In genomic region chr16:13673114-13673513, GRCm38 (mm10) we compare ENCODE assay signal across 8 mouse cellular contexts. TPM values are rescaled to one million over a fixed set of nuclear protein-coding genes. Genes with fewer than 3 reads are reported as not detected.
DNase-seq lines count a peak whose midpoint lies in the region; ATAC-seq and TF ChIP-seq lines count a peak whose summit lies in the region.

No protein-coding gene starts in this region.

- no peak overlapping the region for H3K9ac ChIP-seq in heart, embryonic 12.5 days
- H3K9ac ChIP-seq in liver, embryonic 16.5 days (ENCODE audit: low read depth, low read length) = no peak overlapping the region

- peak overlapping the region; percentile 97 for H3K4me3 ChIP-seq in heart, embryonic 12.5 days
- H3K4me3 ChIP-seq in G1E (ENCODE audit: low read depth, low read length) = peak overlapping the region; percentile 98; the same call in 1 of the 2 replicates
- peak overlapping the region; percentile 99 for H3K4me3 ChIP-seq in hindbrain, embryonic 10.5 days
- peak overlapping the region; percentile 91 for H3K4me3 ChIP-seq in liver, embryonic 16.5 days (ENCODE audit: low read depth, low read length)

- WGBS in heart, embryonic 12.5 days = 75% methylated on average over 5 of the region's 5 CpGs
- WGBS in hindbrain, embryonic 10.5 days = 90% methylated on average over 5 of the region's 5 CpGs
- WGBS in liver, embryonic 16.5 days (ENCODE audit: insufficient replicate concordance) = 70% methylated on average over 5 of the region's 5 CpGs

- peaks cover 18% of the 10 kb centered on the region for H3K4me1 ChIP-seq in heart, embryonic 12.5 days (replicated peaks)
- H3K4me1 ChIP-seq in G1E (ENCODE audit: insufficient read depth, low read depth, low read length) = peaks cover 36% of the 10 kb centered on the region
- H3K4me1 ChIP-seq in hindbrain, embryonic 10.5 days (replicated peaks) = peaks cover 10% of the 10 kb centered on the region
- H3K4me1 ChIP-seq in liver, embryonic 16.5 days (ENCODE audit: control insufficient read depth, low read depth, low read length) = peaks cover 21% of the 10 kb centered on the region

- H3K27ac ChIP-seq in heart, embryonic 12.5 days (ENCODE audit: poor library complexity, severe bottlenecking) = no peak overlapping the region
- H3K27ac ChIP-seq in hindbrain, embryonic 10.5 days = no peak overlapping the region
- H3K27ac ChIP-seq in liver, embryonic 16.5 days (ENCODE audit: low read length) = 0 out of 2 replicates have a peak overlapping the region, but pooled peaks have one; percentile 9

- no peak for DNase-seq in heart, adult 18-20 months
- DNase-seq in G1E (ENCODE audit: low spot score) = no peak
- DNase-seq in hindbrain, embryonic 10.5 days (ENCODE audit: low spot score) = no peak
- DNase-seq in spleen, postnatal 4 days (ENCODE audit: low spot score in 2 of 2) = no peak
- no peak for DNase-seq in right cerebral cortex, adult 18-20 months
- no peak for DNase-seq in gastrocnemius, adult 8-10 months (ENCODE audit: low spot score in 2 of 2)

- no peaks in the 10 kb centered on the region for H3K27me3 ChIP-seq in heart, embryonic 12.5 days (replicated peaks)
- H3K27me3 ChIP-seq in G1E (ENCODE audit: insufficient read depth, low read length) = no peaks in the 10 kb centered on the region
- H3K27me3 ChIP-seq in hindbrain, embryonic 10.5 days (ENCODE audit: insufficient read depth, poor library complexity, severe bottlenecking) = no peaks in the 10 kb centered on the region
- H3K27me3 ChIP-seq in liver, embryonic 16.5 days (ENCODE audit: control insufficient read depth, insufficient read depth, low read depth, low read length) = no peaks in the 10 kb centered on the region

- no peak for ATAC-seq in heart, embryonic 12.5 days (ENCODE audit: insufficient number of reproducible peaks, low FRiP score)
- no peak for ATAC-seq in G1E (ENCODE audit: extremely low read depth, insufficient number of reproducible peaks, low FRiP score, poor library complexity, severe bottlenecking)
- no peak for ATAC-seq in liver, embryonic 16.5 days (ENCODE audit: low read depth)

- H3K4me2 ChIP-seq in heart, embryonic 12.5 days = peak overlapping the region; percentile 79
- H3K4me2 ChIP-seq in liver, embryonic 16.5 days (ENCODE audit: low read depth, low read length) = peak overlapping the region; percentile 90

- TF ChIP-seq CTCF in G1E (IDR thresholded peaks at IDR 0.05; ENCODE audit: low read depth, low read length) = no peak

- H3K9me3 ChIP-seq in heart, embryonic 12.5 days (replicated peaks) = no peaks in the 10 kb centered on the region
- H3K9me3 ChIP-seq in G1E (replicated peaks) = no peaks in the 10 kb centered on the region
- H3K9me3 ChIP-seq in hindbrain, embryonic 10.5 days = no peaks in the 10 kb centered on the region
- no peaks in the 10 kb centered on the region for H3K9me3 ChIP-seq in liver, embryonic 16.5 days (replicated peaks; ENCODE audit: control insufficient read depth, low read length)

- peaks cover 20% of the 10 kb centered on the region for H3K36me3 ChIP-seq in heart, embryonic 12.5 days
- H3K36me3 ChIP-seq in G1E (replicated peaks) = peaks cover 36% of the 10 kb centered on the region
- H3K36me3 ChIP-seq in hindbrain, embryonic 10.5 days = peaks cover 21% of the 10 kb centered on the region
- peaks cover 10% of the 10 kb centered on the region; the same call in 1 of the 2 replicates for H3K36me3 ChIP-seq in liver, embryonic 16.5 days (ENCODE audit: control insufficient read depth, insufficient read depth)

RNA-seq across cellular contexts. Expression of gene 3110001I22Rik, which starts 1.4 kb away (rescaled TPM):
- polyA plus RNA-seq in heart, embryonic 12.5 days (2016; fragmentation: Nextera tagmentation; extraction: Ambion mirVana) = 3.3 and 4.4 TPM in 2 replicates
- 1 to 10 TPM; 2.5 to 3.8 TPM for total RNA-seq in heart, adult 18-20 months (2021)
- 8.8 and 11.1 TPM in 2 replicates for total RNA-seq in G1E (2014; fragmentation: Nextera tagmentation)
- 13.2 and 15.9 TPM in 2 replicates for total RNA-seq in G1E (2017)
- 0.91 and 0.94 TPM in 2 replicates for polyA plus RNA-seq in G1E (2012)
- 8.7 and 10.0 TPM in 2 replicates for polyA plus RNA-seq in hindbrain, embryonic 10.5 days (2016; fragmentation: Nextera tagmentation; extraction: Ambion mirVana)
- polyA plus RNA-seq in liver, embryonic 16.5 days (2015; fragmentation: Nextera tagmentation; extraction: Ambion mirVana) = 2.0 and 2.5 TPM in 2 replicates
- total RNA-seq in gastrocnemius, adult 8-10 months (2022) = 1 to 10 TPM; 1.5 to 2.9 (median 1.9) TPM

RNA-seq across cellular contexts. Expression of gene Bfar, which starts 1.5 kb away (rescaled TPM):
- polyA plus RNA-seq in heart, embryonic 12.5 days (2016; fragmentation: Nextera tagmentation; extraction: Ambion mirVana) = 30.5 and 33.0 TPM in 2 replicates
- 10 to 100 TPM; 46.5 to 47.0 TPM for total RNA-seq in heart, adult 18-20 months (2021)
- total RNA-seq in G1E (2014; fragmentation: Nextera tagmentation) (25.7 and 32.5 TPM in 2 replicates), G1E (2017) (34.6 and 35.4 TPM in 2 replicates)
- 1.5 and 3.5 TPM in 2 replicates for polyA plus RNA-seq in G1E (2012)
- polyA plus RNA-seq in hindbrain, embryonic 10.5 days (2016; fragmentation: Nextera tagmentation; extraction: Ambion mirVana) = 34.1 and 38.0 TPM in 2 replicates
- polyA plus RNA-seq in liver, embryonic 16.5 days (2015; fragmentation: Nextera tagmentation; extraction: Ambion mirVana) = 15.9 and 16.5 TPM in 2 replicates
- 10 to 100 TPM; 30.8 to 34.9 (median 34.5) TPM for total RNA-seq in gastrocnemius, adult 8-10 months (2022)

RNA-seq across cellular contexts. Expression of gene Parn, which starts 5.1 kb away (rescaled TPM):
- 29.1 and 29.3 TPM in 2 replicates for polyA plus RNA-seq in heart, embryonic 12.5 days (2016; fragmentation: Nextera tagmentation; extraction: Ambion mirVana)
- total RNA-seq in heart, adult 18-20 months (2021) = 10 to 100 TPM in 1 of 2 experiments, 1 to 10 TPM in 1; 9.0 to 10.1 TPM
- 40.1 and 54.1 TPM in 2 replicates for total RNA-seq in G1E (2014; fragmentation: Nextera tagmentation)
- total RNA-seq in G1E (2017) = 53.7 and 54.7 TPM in 2 replicates
- 93.8 and 105 TPM in 2 replicates for polyA plus RNA-seq in G1E (2012)
- polyA plus RNA-seq in hindbrain, embryonic 10.5 days (2016; fragmentation: Nextera tagmentation; extraction: Ambion mirVana) = 41.2 and 48.3 TPM in 2 replicates
- polyA plus RNA-seq in liver, embryonic 16.5 days (2015; fragmentation: Nextera tagmentation; extraction: Ambion mirVana) = 14.9 and 15.2 TPM in 2 replicates
- total RNA-seq in gastrocnemius, adult 8-10 months (2022) = 1 to 10 TPM; 5.5 to 7.6 (median 6.3) TPM

RNA-seq across cellular contexts. Expression of gene Pla2g10, which starts 57.7 kb away (rescaled TPM):
- 0.18 TPM in 1 of 2 replicates, not detected in the other for polyA plus RNA-seq in heart, embryonic 12.5 days (2016; fragmentation: Nextera tagmentation; extraction: Ambion mirVana)
- not detected for total RNA-seq in heart, adult 18-20 months (2021)
- not detected in 2 replicates for total RNA-seq in G1E (2014; fragmentation: Nextera tagmentation)
- total RNA-seq in G1E (2017) = not detected in 2 replicates
- not detected in 2 replicates for polyA plus RNA-seq in G1E (2012)
- polyA plus RNA-seq in hindbrain, embryonic 10.5 days (2016; fragmentation: Nextera tagmentation; extraction: Ambion mirVana) = 0.27 and 0.51 TPM in 2 replicates
- 0.08 TPM in 1 of 2 replicates, not detected in the other for polyA plus RNA-seq in liver, embryonic 16.5 days (2015; fragmentation: Nextera tagmentation; extraction: Ambion mirVana)
- total RNA-seq in gastrocnemius, adult 8-10 months (2022) = not detected
